Mouse (Mus musculus) midbrain, embryonic 15.5 days (tissue): Measurements from ENCODE around the gene Fbxo5. TPM values are rescaled to one million over a fixed set of nuclear protein-coding genes. Genes with fewer than 3 reads are reported as not detected.

Experiments
- polyA plus RNA-seq: library from polyadenylated mRNA; unstranded; fragments of >200 nt; fragmentation: Nextera tagmentation; extraction: Ambion mirVana; gene quantifications from 2 replicates; pipeline ENCODE4 v1.2.1, GENCODE M21; 2015

Gene Fbxo5
- polyA plus RNA-seq, 1 experiment from 2014 or later = 11.5 TPM

Other genes starting within 250 kb of the Fbxo5 start
- 0.65 and 0.71 TPM in 2 replicates for gene Myct1, start 211.8 kb downstream of the Fbxo5 start, polyA plus RNA-seq
- 0.77 and 1.1 TPM in 2 replicates for gene Vip, start 166.4 kb downstream of the Fbxo5 start, polyA plus RNA-seq
- 10.6 and 12.7 TPM in 2 replicates for gene Mtrf1l, start 18.3 kb upstream of the Fbxo5 start, polyA plus RNA-seq
- gene Rgs17, start 116.8 kb upstream of the Fbxo5 start, polyA plus RNA-seq = 27.5 and 29.1 TPM in 2 replicates